Mouse (Mus musculus) frontal cortex, postnatal 10 days (tissue): ENCODE results near the gene Plekhh2.

ENCODE experiments used
- DNase-seq, 2 experiments: peaks; one replicate each; pipeline ENCODE4 v3.0.0; 2022; ENCODE audit warnings: low spot score in 2 of 2, mixed read lengths in 1 of 2

Plekhh2 gene

GRCm38 (mm10) chr17:84644292-84645050 lies 132.8 kb downstream of the Plekhh2 start:
- DNase-seq: no peak

DNA sequence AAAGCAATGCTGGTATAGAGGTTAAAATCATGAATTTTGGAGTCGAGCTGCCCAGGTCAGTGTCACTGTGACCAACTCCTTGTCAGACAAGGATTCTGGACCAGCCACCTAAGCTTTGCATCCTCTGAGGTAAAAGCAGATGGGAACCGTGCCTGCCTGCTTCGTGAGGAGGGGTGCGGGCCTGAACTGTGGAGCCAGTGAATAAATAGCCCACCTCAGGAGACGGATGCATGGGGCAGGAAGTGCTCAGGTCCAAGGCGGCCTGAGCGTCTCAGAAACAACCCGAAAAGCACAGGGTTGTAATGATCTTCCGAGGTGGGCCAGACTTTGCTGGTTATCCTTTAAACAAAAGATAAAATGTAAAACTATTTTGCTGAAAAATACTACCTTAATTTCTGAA lies 133.4 kb downstream of the Plekhh2 start:
- DNase-seq: no peak

DNA sequence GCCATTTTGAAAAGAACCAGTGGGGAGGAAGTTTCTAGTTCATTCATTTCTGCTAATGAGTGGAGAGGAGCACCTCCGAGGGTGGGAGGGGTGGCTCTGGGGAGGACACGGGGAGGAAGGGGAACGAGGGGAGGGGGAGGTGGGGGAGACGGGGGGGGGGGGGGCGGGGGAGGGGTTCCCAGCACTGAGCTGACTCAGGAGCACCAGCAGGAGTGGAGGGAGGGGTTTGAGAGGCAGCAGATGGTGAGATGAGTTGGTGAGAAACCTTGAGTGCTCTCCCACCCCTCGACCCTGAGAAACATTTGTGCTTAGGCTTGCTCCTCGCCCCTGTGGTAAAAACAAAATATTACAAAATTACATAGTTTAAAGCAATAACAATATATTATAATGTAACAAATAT lies 134.2 kb downstream of the Plekhh2 start:
- DNase-seq: no peak

DNA sequence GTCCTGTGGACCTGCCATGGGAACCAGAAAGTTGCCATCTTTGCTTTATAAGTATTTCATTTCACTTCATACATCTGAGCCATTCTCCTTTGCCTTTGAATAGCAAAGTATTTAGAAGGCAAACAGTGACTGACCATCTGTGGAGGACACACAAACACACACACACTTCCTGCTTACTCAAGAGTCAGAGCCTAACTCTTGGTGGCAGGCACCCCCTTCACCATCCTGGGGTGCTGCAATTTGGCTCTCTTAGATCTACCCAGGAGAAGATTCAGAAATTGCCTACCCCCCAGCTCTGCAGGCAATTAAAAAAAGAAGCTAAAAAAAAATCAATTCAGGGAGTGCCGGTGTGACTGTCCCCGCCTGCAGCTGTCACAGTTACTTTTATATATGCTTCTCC lies 134.8 kb downstream of the Plekhh2 start:
- no peak for DNase-seq

DNA sequence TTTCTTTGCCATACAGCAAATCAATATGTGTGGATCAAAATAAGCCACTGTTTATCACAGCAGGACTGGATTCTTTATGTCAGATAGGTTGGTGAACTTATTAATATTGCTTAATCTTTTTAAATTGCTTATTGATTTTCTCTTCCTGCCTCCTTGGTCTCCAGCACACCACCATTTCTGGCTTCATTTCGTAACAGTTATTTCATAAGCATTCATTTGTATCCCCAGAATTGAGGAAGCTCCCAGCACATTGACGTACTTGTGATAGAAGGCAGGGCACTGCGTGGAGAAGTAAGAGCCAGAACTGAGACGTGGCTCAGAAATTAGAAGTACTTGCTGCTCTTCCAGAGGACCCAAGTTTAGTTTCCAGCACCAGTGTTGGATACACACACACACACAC lies 135.9 kb downstream of the Plekhh2 start:
- DNase-seq: no peak

DNA sequence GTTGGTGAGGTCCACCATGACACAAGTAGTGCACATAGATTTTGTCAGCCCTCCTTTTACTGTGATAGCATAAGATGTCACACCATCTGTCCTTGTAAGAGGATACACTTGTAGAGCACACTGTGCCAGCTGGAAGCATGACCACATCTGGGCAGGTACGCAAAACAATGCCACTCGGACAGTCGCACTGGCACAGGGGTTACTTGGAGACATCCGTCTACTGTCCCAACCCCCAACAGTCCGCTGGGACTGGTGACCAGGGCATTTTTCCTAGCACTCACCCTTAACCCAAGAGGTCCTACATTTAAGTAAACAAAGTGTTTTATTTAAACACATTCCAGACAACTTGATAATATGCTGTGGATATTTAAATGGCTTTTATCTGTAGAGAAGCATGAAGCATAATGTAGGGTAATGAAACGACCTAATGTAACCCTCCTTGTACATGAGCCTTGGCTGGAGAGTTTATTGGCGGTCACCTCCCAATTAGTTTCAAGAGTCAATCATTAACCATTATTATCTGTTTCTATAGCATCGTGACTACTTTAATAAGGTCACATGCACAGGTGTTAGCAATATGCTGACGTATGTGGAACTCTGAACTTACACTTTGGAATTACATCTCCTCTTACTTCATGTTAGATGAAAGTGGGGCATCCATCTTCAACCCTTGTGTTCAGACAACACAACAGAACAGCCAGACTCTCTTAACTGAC lies 138.8 kb downstream of the Plekhh2 start:
- DNase-seq: no peak

DNA sequence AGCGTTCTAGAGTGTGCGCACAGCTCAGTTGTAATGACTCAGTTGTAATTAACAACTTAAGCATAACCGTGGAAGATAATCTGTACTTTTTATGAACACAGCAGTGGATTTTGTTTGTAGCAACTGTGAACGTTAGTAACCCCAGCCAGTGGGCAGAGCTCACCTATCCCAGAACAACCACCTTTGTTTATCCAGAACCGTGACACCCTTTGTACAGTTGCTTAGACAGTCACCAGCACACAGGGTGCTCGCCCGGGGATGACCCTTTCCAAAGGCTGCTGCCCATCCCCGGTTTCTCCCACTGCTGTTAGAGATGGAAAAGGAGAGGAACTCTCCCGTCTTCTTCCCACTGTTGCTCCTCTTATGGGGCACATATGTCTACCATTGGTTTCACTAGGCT lies 141.8 kb downstream of the Plekhh2 start:
- DNase-seq: no peak

- no peak for DNase-seq
Observed at GRCm38 (mm10) chr17:84656205-84656604, 144.5 kb downstream of the Plekhh2 start.

- no peak for DNase-seq
Observed at GRCm38 (mm10) chr17:84656653-84657421, 145.1 kb downstream of the Plekhh2 start.

DNA sequence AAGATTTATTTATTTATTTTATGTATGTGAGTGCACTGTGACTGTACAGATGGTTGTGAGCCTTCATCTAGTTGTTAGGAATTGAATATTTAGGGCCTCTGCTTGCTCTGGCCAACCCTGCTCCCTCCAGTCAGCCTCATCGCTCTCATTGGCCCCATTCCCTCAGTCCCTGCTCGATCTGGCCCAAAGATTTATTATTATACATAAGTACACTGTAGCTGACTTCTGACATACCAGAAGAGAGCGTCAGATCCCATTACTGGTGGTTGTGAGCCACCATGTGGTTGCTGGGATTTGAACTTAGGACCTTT lies 145.7 kb downstream of the Plekhh2 start:
- no peak for DNase-seq

DNA sequence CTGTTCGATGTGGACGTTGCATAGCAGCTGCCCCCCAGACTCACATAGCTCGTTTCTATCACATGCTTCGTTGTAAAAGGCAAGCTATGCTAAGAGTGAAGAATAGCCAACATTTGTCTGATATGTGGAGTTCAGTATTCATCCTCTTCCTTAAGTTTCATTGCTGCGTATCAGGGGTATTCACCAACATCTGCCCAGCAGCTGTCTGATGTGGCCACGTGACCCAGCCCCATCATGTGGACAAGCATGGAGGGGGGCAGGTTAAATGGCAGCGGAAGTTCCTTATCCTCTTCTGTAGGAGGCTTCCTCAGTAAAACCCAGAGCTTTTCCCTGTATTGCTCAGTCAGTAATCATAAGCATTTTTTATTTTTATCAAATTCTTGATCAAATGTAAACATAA lies 146.1 kb downstream of the Plekhh2 start:
- no peak for DNase-seq

GRCm38 (mm10) chr17:84658195-84658594 lies 146.5 kb downstream of the Plekhh2 start:
- DNase-seq: no peak

GRCm38 (mm10) chr17:84658951-84659350 lies 147.3 kb downstream of the Plekhh2 start:
- no peak for DNase-seq

DNA sequence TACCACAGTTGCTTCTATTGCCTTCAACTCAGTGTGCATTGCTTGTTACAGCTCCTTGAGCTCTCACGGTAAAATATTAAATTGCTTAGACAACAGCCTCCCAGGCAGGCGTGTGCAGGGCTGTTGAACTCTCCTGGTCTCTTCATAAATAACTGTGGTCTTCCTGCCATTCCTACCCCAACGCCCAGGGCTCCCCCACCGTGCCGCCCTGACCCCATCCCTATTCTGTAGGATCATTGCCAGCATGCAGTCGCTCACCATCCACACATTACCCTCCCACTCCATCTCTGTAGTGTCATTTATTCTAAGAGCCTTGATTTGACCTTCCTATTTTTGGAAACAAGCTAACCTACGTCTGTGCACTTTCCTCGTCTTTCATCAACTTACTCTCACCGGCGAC lies 153.4 kb downstream of the Plekhh2 start:
- DNase-seq: no peak

- DNase-seq: no peak
Observed at GRCm38 (mm10) chr17:84665691-84666090, 154.0 kb downstream of the Plekhh2 start.

DNA sequence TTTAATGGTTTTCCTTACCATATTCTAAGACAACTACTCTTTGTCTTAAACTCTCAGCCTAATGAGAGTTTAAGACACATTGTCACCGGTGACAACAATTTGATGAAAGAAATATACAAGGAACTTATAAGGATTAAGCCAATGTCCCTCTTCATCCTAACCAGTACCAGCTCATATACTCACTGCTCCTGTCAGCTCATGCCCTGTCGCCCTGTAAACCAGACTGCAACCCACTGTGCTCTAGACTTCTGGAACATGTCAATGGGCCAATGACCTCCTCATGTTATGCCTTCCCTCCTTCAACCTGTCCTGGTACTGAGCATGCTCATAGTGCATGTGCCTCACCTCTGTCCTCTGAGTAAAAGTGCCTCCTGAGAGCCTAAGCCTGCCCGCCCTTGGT lies 156.2 kb downstream of the Plekhh2 start:
- DNase-seq: no peak
